Mouse (Mus musculus) midbrain, postnatal 0 days (tissue): Measurements from ENCODE around the gene Pde4b. TPM values are rescaled to one million over a fixed set of nuclear protein-coding genes. Genes with fewer than 3 reads are reported as not detected.

Experiments used
- ATAC-seq: fragments of 200-750 bp; cut with Nextera tagmentation; 2 replicates; pipeline ENCODE4 v1.8.0; 2017; ENCODE audit warnings: moderate number of reproducible peaks, mild to moderate bottlenecking, moderate TSS enrichment, moderate library complexity; ENCODE audit not compliant: low FRiP score
- DNase-seq: peaks from one replicate; pipeline ENCODE4 v3.0.0-alpha.2; 2015; ENCODE audit warnings: low spot score
- H3K27ac ChIP-seq: fragments of 300-500 bp; sonication (generic); 2 replicates; pipeline ENCODE4 v1.5.1; 2014; ENCODE audit warnings: low read depth, mild to moderate bottlenecking, low read length, mixed read lengths
- H3K27me3 ChIP-seq: fragments of 300-500 bp; sonication (generic); 2 replicates; pipeline ENCODE4 v1.6.1; 2014; ENCODE audit warnings: low read length, control low read depth, mixed read lengths; ENCODE audit not compliant: insufficient read depth
- H3K36me3 ChIP-seq: fragments of 300-500 bp; sonication (generic); 2 replicates; pipeline ENCODE4 v1.6.1; 2014; ENCODE audit warnings: low read length, control low read depth, mixed read lengths; ENCODE audit not compliant: insufficient read depth
- H3K4me1 ChIP-seq: fragments of 300-500 bp; sonication (generic); 2 replicates; pipeline ENCODE4 v1.6.1; 2014; ENCODE audit warnings: mild to moderate bottlenecking, control low read depth, antibody characterized with exemption, low read length, mixed read lengths; ENCODE audit not compliant: insufficient read depth
- H3K4me2 ChIP-seq: fragments of 300-500 bp; sonication (generic); 2 replicates; pipeline ENCODE4 v1.6.1; 2014; ENCODE audit warnings: low read depth, mild to moderate bottlenecking, low read length, mixed read lengths; ENCODE audit not compliant: poor library complexity, severe bottlenecking
- H3K4me3 ChIP-seq: fragments of 300-500 bp; sonication (generic); 2 replicates; pipeline ENCODE4 v1.5.1; 2014; ENCODE audit warnings: low read depth, mild to moderate bottlenecking, low read length, moderate library complexity
- H3K9ac ChIP-seq: fragments of 300-500 bp; sonication (generic); replicated peaks from 2 replicates; pipeline ENCODE4 v1.6.1; 2014; ENCODE audit warnings: mild to moderate bottlenecking, low read length, moderate library complexity, mixed read lengths; ENCODE audit not compliant: poor library complexity, severe bottlenecking
- H3K9me3 ChIP-seq: fragments of 300-500 bp; sonication (generic); 2 replicates; pipeline ENCODE4 v1.6.1; 2016; ENCODE audit warnings: low read length, control low read depth
- CTCF ChIP-seq: IDR thresholded peaks from 2 replicates; pipeline ENCODE4 v1.5.1; 2016; ENCODE audit warnings: antibody characterized with exemption, mild to moderate bottlenecking
- WGBS: fragments of 180-500 bp; shearing (Covaris S2); extraction: QIAGEN DNeasy Blood & Tissue Kit; methylation state at CpG from one replicate; pipeline ENCODE4 v1.1.7; 2014; 5-methylcytosine and 5-hydroxymethylcytosine counted together
- polyA plus RNA-seq: library from polyadenylated mRNA; unstranded; fragments of >200 nt; fragmentation: Nextera tagmentation; extraction: Ambion mirVana; gene quantifications from 2 replicates; pipeline ENCODE4 v1.2.1, GENCODE M21; 2015
- total RNA-seq: library from RNA; depleted of rRNA; stranded (reverse); fragments of >200 nt; gene quantifications from 2 replicates; pipeline ENCODE4 v1.2.3, GENCODE M21; 2014

Pde4b gene
- total and polyA plus RNA-seq, 2 experiments from 2014 or later, result 65.5 to 90.1 TPM

DNA sequence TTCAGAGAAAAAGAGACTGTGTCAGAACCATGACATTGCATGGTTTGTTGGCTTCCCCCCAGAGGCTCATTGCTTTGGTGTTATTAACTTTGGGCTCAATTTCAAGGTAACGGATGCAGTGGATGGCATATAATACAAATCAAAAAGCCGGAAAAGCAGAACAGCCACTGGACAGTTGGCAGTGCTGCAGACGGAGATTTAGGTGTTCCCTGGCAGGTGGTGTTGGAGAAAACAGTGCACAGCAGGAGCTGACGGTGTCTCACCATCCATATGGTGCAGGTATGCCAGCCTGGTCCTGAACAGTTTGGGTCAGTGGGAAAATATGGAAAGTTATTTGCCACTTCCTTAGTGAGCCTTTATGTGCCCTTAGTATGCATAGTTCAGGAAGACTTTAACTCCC, 1.0 kb upstream of the Pde4b start:
- TF ChIP-seq CTCF, result no peak
- no peak for DNase-seq
- Histone ChIP-seq H3K27me3 (no peaks in the 10 kb centered on the region), H3K9me3 (no peaks in the 10 kb centered on the region), H3K4me1 (no peaks in the 10 kb centered on the region), H3K4me3 (no peak overlapping the region), H3K27ac (no peak overlapping the region), H3K4me2 (no peak overlapping the region), H3K36me3 (no peaks in the 10 kb centered on the region), H3K9ac (no peak overlapping the region)
- ATAC-seq, result no peak
- 62% methylated on average over 4 of the region's 4 CpGs for WGBS

DNA sequence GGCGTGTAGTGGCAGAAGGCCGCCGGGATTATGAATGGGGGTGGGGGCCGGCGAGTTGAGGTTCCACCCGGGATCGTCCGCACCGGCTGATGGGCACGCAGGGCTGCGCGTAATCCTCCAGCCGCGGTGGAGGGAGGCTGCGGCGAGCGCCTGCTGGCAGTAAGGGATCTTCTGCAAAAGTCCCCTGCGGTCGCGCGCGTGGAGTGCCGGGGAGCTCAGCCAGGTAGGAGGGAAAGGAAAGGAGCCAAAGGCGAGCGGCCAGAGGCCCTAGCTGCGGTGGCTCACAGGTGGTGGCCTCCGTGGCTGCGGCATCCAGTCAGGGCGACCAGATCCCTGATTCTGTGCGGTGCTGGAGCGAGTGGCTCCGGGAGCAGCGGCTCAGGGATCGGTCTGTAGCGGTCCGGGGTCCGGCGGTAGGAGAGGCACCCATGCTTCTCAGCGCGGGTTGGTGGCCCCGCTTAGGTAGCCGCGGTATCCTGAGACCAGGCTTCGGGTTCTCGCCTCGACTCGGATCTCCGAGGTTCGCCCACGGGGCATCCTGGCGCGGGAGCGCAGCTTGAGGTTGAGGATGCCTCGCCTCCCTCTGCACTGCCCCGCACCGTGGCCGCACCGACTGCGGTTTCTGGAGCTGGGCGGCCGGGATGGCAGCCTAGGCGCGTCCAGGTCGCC, 357 bp downstream of the Pde4b start:
- no peaks in the 10 kb centered on the region for H3K4me1 ChIP-seq
- peak; percentile 44 for DNase-seq
- no peaks in the 10 kb centered on the region for H3K9me3 ChIP-seq
- TF ChIP-seq CTCF, result no peak
- H3K4me3 ChIP-seq, result peak overlapping the region; percentile 76
- peak overlapping the region; percentile 55 for H3K27ac ChIP-seq
- under 1% methylated on average over 61 of the region's 64 CpGs for WGBS
- ATAC-seq, result peak; percentile 80
- H3K9ac ChIP-seq, result peak overlapping the region; percentile 76
- no peaks in the 10 kb centered on the region for H3K27me3 ChIP-seq
- H3K36me3 ChIP-seq, result no peaks in the 10 kb centered on the region
- peak overlapping the region; percentile 98 for H3K4me2 ChIP-seq

- Histone ChIP-seq H3K36me3 (no peaks in the 10 kb centered on the region), H3K4me3 (peak overlapping the region; percentile 76), H3K9ac (peak overlapping the region; percentile 76), H3K4me2 (peak overlapping the region; percentile 98), H3K4me1 (no peaks in the 10 kb centered on the region), H3K27ac (peak overlapping the region; percentile 55; the same call in 1 of the 2 replicates), H3K9me3 (no peaks in the 10 kb centered on the region), H3K27me3 (no peaks in the 10 kb centered on the region)
- TF ChIP-seq CTCF, result peak; percentile 21
- DNase-seq (peak; percentile 38), ATAC-seq (peak; percentile 57)
- WGBS, result 16% methylated on average over 15 of the region's 15 CpGs
These were observed 1.0 kb downstream of the Pde4b start for GRCm38 (mm10) chr4:102088235-102088867.

DNA sequence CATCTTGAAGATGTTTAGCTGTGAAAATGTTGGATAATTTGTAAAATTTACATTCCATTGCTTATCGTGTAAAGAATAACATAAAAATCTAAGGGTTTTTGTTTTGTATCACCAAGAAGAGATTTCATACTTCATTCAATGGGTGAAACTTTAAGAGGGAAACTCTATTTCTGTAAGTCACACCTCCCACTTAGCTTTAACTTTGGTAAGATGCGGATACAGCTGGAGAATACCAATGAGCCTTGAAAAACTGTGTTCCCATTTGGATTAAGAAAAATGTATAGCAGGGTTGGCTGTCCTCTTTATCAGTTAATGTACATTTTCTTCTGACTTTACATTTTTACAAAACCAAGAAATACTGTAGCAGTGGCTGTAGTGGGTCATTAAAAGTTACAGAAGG, 8.5 kb downstream of the Pde4b start:
- Histone ChIP-seq H3K4me3 (no peak overlapping the region), H3K9me3 (no peaks in the 10 kb centered on the region), H3K36me3 (no peaks in the 10 kb centered on the region), H3K4me1 (no peaks in the 10 kb centered on the region), H3K27ac (no peak overlapping the region), H3K4me2 (no peak overlapping the region), H3K27me3 (no peaks in the 10 kb centered on the region), H3K9ac (no peak overlapping the region)
- no peak for TF ChIP-seq CTCF
- WGBS, result 91% methylated on average over 2 of the region's 2 CpGs
- ATAC-seq, result no peak
- DNase-seq, result no peak

DNA sequence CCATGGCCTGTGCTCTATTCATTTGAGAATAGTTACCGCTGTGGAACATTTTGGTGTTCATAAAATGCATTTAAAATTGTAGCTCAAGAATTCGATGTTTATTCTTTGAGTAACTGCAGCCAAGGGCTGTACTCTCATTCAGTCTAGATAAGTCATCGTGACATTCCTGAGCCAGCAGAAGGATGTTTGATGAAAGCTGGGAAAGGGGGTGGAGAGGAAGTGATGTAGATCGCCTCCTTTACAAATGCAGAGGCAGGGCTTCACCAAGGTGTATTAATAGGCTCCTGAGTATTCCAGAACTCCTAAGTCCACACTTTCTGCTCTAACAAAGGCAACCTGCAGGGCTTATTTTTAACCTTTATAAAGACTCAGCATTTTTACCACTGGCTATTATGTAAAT, 14.9 kb downstream of the Pde4b start:
- no peak overlapping the region for H3K4me2 ChIP-seq
- no peaks in the 10 kb centered on the region for H3K27me3 ChIP-seq
- no peaks in the 10 kb centered on the region for H3K36me3 ChIP-seq
- H3K9ac ChIP-seq, result no peak overlapping the region
- H3K27ac ChIP-seq, result no peak overlapping the region
- WGBS, result 75% methylated on average over 4 of the region's 4 CpGs
- no peak for ATAC-seq
- no peak for DNase-seq
- no peak overlapping the region for H3K4me3 ChIP-seq
- no peaks in the 10 kb centered on the region for H3K4me1 ChIP-seq
- TF ChIP-seq CTCF, result no peak
- H3K9me3 ChIP-seq, result no peaks in the 10 kb centered on the region

DNA sequence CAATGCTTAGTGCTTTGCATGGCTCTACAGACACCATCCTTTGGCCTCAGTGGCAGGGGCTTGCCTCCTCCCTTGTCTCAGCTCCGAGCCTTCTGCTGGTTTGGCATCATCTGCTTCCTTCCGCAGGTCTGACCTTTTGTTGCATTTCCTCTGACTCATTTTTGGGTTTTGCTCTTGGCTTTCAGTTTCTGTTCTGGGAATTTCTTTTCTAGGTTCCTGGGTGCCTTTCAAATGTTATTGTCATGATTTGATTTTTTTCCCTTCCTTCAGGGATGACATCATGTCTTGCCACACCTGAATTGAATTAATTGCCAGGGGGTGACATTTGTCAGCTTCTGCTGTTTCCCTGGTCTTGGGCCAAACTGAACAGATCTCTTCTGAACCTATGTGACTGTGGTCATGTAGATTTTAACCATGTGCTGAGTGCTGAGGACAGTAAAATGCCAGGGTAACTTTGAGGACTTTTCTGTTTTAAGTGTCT, 17.2 kb downstream of the Pde4b start:
- 85% methylated on average over 2 of the region's 2 CpGs for WGBS
- H3K4me3 ChIP-seq, result no peak overlapping the region

More for the DNA sequence above, 17.2 kb downstream of the Pde4b start:
- ATAC-seq, result no peak
- Histone ChIP-seq H3K4me2 (no peak overlapping the region), H3K9ac (no peak overlapping the region), H3K9me3 (no peaks in the 10 kb centered on the region), H3K36me3 (no peaks in the 10 kb centered on the region), H3K27me3 (no peaks in the 10 kb centered on the region), H3K4me1 (no peaks in the 10 kb centered on the region), H3K27ac (no peak overlapping the region)
- TF ChIP-seq CTCF, result no peak
- no peak for DNase-seq
